Mouse (Mus musculus) liver (tissue): Measurements from ENCODE around the gene B3gnt7.

Source experiments
- DNase-seq: peaks from one replicate; pipeline ENCODE4 v3.0.0-alpha.2; 2020; ENCODE audit warnings: mixed read lengths

The B3gnt7 gene

GRCm38 (mm10) chr1:86345956-86346355, 43.3 kb downstream of the B3gnt7 start:
- DNase-seq: no peak

GRCm38 (mm10) chr1:86346851-86347715, 44.5 kb downstream of the B3gnt7 start:
- DNase-seq: no peak

- DNase-seq: no peak
Measured at GRCm38 (mm10) chr1:86347716-86348045, 45.0 kb downstream of the B3gnt7 start.

- no peak for DNase-seq
Measured at GRCm38 (mm10) chr1:86348083-86348482, 45.5 kb downstream of the B3gnt7 start.

GRCm38 (mm10) chr1:86348801-86349200, 46.2 kb downstream of the B3gnt7 start:
- DNase-seq: no peak

- no peak for DNase-seq
Measured at GRCm38 (mm10) chr1:86349201-86349600, 46.6 kb downstream of the B3gnt7 start.

GRCm38 (mm10) chr1:86349696-86350095, 47.1 kb downstream of the B3gnt7 start:
- DNase-seq: no peak

- DNase-seq: no peak
Measured at GRCm38 (mm10) chr1:86350576-86350975, 47.9 kb downstream of the B3gnt7 start.

- DNase-seq: no peak
Measured at GRCm38 (mm10) chr1:86354186-86354585, 51.6 kb downstream of the B3gnt7 start.
